9 mouse cellular contexts compared by ENCODE assay signal in genomic region chr7:44486927-44487575, GRCm38 (mm10). TPM values are rescaled to one million over a fixed set of nuclear protein-coding genes. Genes with fewer than 3 reads are reported as not detected.
DNase-seq lines count a peak whose midpoint lies in the region; TF ChIP-seq lines count a peak whose summit lies in the region.
"Had no signal": no experiment of that assay in that cellular context is flagged by ENCODE, and none has a peak within 500 bp of the region (broad histone marks: within the 10 kb centered on the region; RNA-seq: fewer than 3 reads in every experiment).

No protein-coding gene starts in this region.

- no peak overlapping the region for H3K27ac ChIP-seq in gastrocnemius, adult 2 months
- peak overlapping the region; percentile 33 for H3K27ac ChIP-seq in left cerebral cortex, adult 2 months

- intact Hi-C loops in gastrocnemius, adult 2 months (cut with DNase I): loop anchor here (5.0 kb wide), 1 partner anchor 225 kb away; the partner anchor contains the start of gene Gm15517
- intact Hi-C loops in left cerebral cortex, adult 2 months (cut with DNase I): loop anchor here (5.0 kb wide), 1 partner anchor 125 kb away; no protein-coding TSS in a partner anchor

- peak; percentile 17 for DNase-seq in gastrocnemius, adult 2 months
- DNase-seq in gastrocnemius, adult 18-20 months (ENCODE audit: low spot score): no peak
- DNase-seq in left cerebral cortex, adult 2 months (ENCODE audit: extremely low spot score in 1 of 2, low spot score in 2 of 2): no peak
- DNase-seq in left cerebral cortex, adult 11 months (ENCODE audit: low spot score): no peak
- DNase-seq in urinary bladder, postnatal 4 days (ENCODE audit: low spot score in 2 of 2): peak; percentile 13 to 54
- DNase-seq in urinary bladder, postnatal 36 days (ENCODE audit: low spot score in 2 of 2): no peak
- no peak for DNase-seq in yolk sac, embryonic 10.5 days (ENCODE audit: low spot score)
- DNase-seq in natural killer cell, adult 2 months (ENCODE audit: low spot score in 2 of 2): no peak

- H3K4me3 ChIP-seq in gastrocnemius, adult 2 months: no peak overlapping the region
- no peak overlapping the region for H3K4me3 ChIP-seq in left cerebral cortex, adult 2 months

- TF ChIP-seq CTCF in gastrocnemius, adult 2 months (IDR thresholded peaks at IDR 0.05): no peak
- TF ChIP-seq CTCF in left cerebral cortex, adult 2 months (IDR thresholded peaks at IDR 0.05): no peak

RNA-seq across cellular contexts. Expression of gene Emc10, which starts 9.3 kb away (rescaled TPM):
- total RNA-seq in gastrocnemius, adult 2 months (2021): 10 to 100 TPM; 43.6 to 52.2 TPM
- 10 to 100 TPM; 48.2 to 49.0 TPM for total RNA-seq in gastrocnemius, adult 18-20 months (2021)
- total RNA-seq in left cerebral cortex, adult 2 months (2021): 100 to 1,000 TPM; 192 to 201 TPM

RNA-seq across cellular contexts. Expression of gene Fam71e1, which starts 9.3 kb away (rescaled TPM):
- 1 to 10 TPM; 2.4 to 5.5 TPM for total RNA-seq in gastrocnemius, adult 2 months (2021)
- total RNA-seq in gastrocnemius, adult 18-20 months (2021): 1 to 10 TPM; 3.5 to 5.0 TPM
- 10 to 100 TPM; 15.5 to 21.0 TPM for total RNA-seq in left cerebral cortex, adult 2 months (2021)

RNA-seq across cellular contexts. Expression of gene Josd2, which starts 19.3 kb away (rescaled TPM):
- total RNA-seq in gastrocnemius, adult 2 months (2021): 10 to 100 TPM; 51.0 to 57.0 TPM
- 10 to 100 TPM; 49.8 to 49.9 TPM for total RNA-seq in gastrocnemius, adult 18-20 months (2021)
- 10 to 100 TPM; 72.3 to 86.6 TPM for total RNA-seq in left cerebral cortex, adult 2 months (2021)

RNA-seq across cellular contexts. Expression of gene Aspdh, which starts 21.9 kb away (rescaled TPM):
- not detected for total RNA-seq in gastrocnemius, adult 2 months (2021)
- total RNA-seq in gastrocnemius, adult 18-20 months (2021): not detected
- 10 to 100 TPM in 1 of 2 experiments, 1 to 10 TPM in 1; 9.8 to 10.0 TPM for total RNA-seq in left cerebral cortex, adult 2 months (2021)

RNA-seq across cellular contexts. Expression of gene Mybpc2, which starts 37.4 kb away (rescaled TPM):
- 1,000 to 10,000 TPM; 2,660 to 4,973 TPM for total RNA-seq in gastrocnemius, adult 2 months (2021)
- total RNA-seq in gastrocnemius, adult 18-20 months (2021): 1,000 to 10,000 TPM; 4,330 to 4,768 TPM
- under 1 TPM in 1 of 2 experiments, not detected in 1; 0.29 TPM for total RNA-seq in left cerebral cortex, adult 2 months (2021)
- total RNA-seq: left cerebral cortex, postnatal 25 days had no signal

Comparison
In these comparisons a context has a peak if more than half of its experiments do, and no peak if none do; other contexts are left out.
1. DNase-seq: peak in gastrocnemius, adult 2 months (single experiment) and urinary bladder, postnatal 4 days (2 of 2); none in gastrocnemius, adult 18-20 months (single experiment), left cerebral cortex, adult 2 months (0 of 2), left cerebral cortex, adult 11 months (single experiment), urinary bladder, postnatal 36 days (0 of 2), yolk sac, embryonic 10.5 days (single experiment) and natural killer cell, adult 2 months (0 of 2).